Mouse (Mus musculus): ENCODE measurements around the gene Med19. TPM values are rescaled to one million over a fixed set of nuclear protein-coding genes. Genes with fewer than 3 reads are reported as not detected.
"Not testable (repeated sequence)": the region's sequence is repeated elsewhere in the genome, so short reads cannot be mapped to it uniquely, and the experiment has no call there.

The Med19 gene
- total RNA-seq, 2 experiments from 2014 or later: 26.8 to 38.1 TPM

DNA sequence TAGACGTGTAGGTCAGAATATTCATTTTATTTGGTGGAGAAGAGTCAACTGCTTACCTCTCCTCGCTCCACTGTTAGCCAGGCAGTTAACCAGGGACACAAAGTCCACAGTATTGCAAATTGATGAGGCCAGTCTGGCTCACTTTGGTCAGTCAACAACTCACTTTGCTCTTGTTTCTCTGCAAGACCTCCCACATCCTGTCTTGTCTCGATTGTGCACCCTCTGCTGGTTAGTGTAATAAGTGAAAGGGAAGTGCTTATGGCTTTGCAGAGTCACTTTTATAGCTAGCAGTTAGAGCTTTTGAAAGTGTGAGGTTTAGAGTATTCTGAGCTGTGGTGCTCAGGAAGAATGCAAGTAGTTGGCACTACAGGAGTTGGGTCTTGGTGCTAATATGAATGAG is 17.9 kb upstream of the Med19 start:
- ATAC-seq (replicated peaks; ENCODE audit: low FRiP score, low TSS enrichment, poor library complexity, severe bottlenecking): peak; percentile 81

DNA sequence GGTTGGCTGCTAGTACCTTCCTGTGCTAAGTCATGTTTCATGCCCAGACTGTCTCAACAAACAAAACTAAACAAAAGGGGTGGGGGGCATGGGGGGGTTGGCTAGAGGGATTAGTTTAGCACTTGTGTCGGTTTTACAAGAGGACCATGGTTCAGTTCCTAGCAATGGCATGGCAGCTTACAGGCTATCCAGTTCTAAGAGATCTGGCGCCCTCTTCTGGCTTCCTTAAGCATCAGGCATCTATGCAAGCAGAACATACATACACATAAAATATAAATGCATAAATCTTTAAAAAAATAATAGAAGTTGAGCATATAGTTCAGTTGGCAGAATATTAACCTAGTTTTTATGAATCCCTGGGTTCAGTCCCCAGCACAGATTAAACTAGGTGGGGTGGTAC is 15.3 kb upstream of the Med19 start:
- peak; percentile 66; the same call in 1 of the 2 replicates for ATAC-seq (replicated peaks; ENCODE audit: low FRiP score, low TSS enrichment, poor library complexity, severe bottlenecking)

DNA sequence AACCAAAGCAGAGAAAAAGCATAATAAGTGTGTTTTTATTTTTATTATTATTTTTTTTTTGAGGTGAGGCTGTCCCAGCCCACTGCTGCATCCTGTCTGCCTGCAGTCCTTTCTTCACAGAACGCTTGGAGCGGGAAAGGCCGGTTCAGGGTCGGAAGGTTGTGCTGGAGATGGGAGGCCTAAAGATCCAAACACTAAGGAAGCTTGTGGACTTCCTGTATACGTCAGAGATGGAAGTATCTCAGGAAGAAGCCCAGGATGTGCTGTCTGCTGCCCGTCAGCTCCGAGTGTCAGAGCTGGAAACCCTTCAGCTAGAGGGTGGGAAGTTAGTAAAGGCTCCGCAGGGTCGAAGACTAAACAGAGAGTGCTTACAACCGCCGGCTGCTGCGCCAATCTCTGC is 12.1 kb upstream of the Med19 start:
- ATAC-seq (replicated peaks; ENCODE audit: low FRiP score, low TSS enrichment, poor library complexity, severe bottlenecking): no peak

DNA sequence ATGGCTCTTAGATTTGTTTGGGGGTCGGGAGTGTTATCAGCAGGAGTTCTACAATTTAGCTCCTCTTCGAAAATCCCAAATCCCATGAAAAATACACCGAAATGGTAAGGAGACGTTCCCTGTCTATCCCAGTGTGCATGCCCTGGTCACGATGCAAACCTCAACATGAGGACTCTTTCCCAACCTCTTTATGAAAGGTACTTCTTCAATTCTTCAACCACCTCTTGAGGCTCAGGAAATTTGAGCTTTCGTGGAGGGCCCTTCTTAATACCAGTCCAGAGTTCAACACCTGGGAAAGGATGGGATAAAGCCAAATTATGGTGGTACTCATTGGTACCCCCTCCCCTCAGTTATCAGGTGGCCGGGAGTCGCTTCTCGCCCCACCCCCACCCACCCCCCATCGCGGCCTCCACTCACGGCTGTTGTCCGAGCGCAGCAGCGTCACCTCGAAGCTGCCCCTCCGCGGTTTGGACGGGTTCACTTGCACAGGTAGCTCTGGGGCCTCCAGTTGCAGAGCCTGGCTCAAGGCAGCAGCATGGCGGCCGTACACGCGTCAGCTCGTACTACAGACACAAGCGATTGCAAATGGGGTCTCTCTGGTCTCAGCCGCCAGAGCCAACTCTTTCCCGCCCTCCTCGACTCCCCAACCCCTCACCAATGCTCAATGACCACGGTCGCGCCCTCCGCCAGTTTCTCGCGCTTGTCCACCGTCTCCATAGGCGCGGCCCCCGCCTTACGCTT is 8.2 kb upstream of the Med19 start:
- ATAC-seq (replicated peaks; ENCODE audit: low FRiP score, low TSS enrichment, poor library complexity, severe bottlenecking): peak; percentile 64

DNA sequence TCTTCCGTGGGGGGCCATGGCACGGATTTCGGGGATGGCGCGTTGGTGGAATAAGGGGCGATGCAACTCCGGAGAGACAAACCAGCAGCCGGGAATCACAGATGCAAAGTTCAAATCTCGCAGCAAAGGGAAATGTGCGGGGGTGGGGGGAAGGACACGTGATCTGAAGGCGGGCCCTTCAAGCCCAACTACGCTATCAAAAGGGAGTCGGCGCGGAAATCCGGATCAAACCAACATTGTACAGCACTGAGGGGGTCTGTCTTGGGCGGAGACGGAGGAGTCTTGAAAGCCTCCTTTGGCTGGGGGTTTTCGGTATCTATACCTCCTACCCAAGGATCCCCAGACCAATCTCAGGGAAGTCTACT is 7.7 kb upstream of the Med19 start, which contains the start of gene Selenoh:
Selenoh (minus strand) TSS at position 202 of the 365 bp plus-strand sequence.
- ATAC-seq (replicated peaks; ENCODE audit: low FRiP score, low TSS enrichment, poor library complexity, severe bottlenecking): peak; percentile 94

DNA sequence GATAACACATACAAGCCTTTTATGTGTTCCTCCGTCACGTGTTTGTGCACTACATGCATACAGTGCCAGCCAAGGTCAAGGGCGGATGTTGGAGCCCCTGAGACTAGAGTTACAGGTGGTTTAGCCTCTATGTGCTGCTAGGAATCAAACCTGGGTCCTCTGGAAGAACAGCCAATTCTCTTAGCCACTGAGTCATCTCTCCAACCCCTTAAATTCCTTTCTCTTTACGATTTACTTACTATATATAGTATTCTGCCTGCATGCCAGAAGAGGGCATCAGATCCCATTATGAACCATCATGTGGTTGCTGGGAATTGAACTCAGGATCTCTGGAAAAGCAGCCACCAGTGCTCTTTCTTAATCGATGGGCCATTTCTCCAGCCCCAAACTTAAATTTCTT is 6.7 kb upstream of the Med19 start:
- ATAC-seq (replicated peaks; ENCODE audit: low FRiP score, low TSS enrichment, poor library complexity, severe bottlenecking): not testable (repeated sequence)

DNA sequence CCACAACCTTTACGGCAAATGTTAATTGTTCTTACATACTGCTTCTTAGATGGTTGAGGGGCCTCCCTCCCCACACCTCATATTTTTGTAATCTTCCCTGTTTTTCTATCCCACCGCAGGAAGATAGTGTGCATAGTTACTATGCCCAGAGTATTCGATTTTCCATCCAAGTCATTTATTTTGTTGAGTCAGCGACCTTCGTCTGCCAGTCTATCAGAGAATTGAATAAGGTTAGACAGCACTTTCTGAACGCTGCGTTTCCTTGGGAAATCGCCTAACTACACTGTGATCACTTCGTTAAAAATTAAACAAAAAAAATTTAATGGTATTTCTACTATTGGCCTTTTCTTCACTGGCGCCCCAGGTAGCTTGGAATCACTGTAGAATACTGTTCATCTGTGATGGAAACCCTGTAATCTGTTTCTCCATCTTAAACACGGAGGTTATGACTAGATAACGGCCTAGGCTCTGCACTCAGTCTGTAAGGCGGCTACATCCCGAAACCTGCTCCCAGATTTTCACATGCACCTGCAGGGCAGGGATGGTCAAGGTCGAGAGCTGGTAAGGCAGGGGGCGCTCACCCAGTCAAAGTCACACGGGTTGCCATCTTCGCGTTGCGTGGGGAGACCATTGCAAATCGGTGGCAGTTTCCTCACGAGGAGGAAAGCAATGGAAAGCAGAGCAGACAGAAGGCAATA is 783 bp upstream of the Med19 start:
- peak; percentile 27 for ATAC-seq (replicated peaks; ENCODE audit: low FRiP score, low TSS enrichment, poor library complexity, severe bottlenecking)

DNA sequence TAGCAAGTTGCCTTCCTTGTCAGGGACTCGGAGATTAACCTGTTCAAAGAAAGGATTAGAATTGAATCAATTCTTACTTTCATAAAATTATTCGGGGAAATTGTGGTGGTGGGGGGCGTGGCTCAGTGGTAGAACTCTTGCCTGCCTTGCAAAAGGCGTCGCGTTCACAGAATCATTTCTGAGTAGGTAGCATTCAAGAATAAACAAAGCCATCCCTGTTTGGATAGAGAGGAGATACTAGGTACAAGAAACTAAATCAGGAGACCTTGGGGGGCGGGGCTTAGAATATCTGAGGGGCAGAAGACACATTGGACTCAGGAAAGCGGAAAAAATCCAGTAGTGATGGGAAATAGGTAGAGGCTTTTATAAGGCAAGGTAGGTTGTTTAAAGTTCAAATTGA is 814 bp downstream of the Med19 start, which contains the start of gene Tmx2:
Tmx2 (minus strand) TSS at position 125 of the 400 bp plus-strand sequence.
- no peak for ATAC-seq (replicated peaks; ENCODE audit: low FRiP score, low TSS enrichment, poor library complexity, severe bottlenecking)

DNA sequence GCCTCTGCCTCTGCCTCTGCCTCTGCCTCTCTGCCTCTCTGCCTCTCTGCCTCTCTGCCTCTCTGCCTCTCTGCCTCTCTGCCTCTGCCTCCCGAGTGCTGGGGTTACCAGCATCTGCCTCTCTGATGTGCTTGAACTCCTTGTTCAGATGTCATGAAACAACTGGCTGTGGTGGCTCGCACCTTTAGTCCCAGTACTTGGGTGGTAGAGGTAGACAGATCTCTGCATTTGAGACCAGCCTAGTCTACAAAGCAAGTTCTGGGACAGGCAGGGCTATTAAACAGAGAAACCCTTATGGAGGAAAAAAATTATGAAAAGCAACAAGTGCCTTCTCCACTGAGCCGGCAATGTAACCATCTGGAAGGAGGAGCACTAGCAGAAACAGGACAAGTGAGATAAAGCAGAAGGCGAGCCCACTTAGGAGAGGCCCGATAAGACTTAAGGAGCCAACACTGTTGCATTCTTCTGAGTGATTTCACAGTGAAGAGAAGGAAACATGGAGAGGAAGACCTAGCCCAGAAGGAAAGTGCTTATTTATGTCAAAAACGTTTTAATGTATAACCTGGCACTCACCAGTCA is 4.5 kb downstream of the Med19 start:
- ATAC-seq (replicated peaks; ENCODE audit: low FRiP score, low TSS enrichment, poor library complexity, severe bottlenecking): peak; percentile 75

DNA sequence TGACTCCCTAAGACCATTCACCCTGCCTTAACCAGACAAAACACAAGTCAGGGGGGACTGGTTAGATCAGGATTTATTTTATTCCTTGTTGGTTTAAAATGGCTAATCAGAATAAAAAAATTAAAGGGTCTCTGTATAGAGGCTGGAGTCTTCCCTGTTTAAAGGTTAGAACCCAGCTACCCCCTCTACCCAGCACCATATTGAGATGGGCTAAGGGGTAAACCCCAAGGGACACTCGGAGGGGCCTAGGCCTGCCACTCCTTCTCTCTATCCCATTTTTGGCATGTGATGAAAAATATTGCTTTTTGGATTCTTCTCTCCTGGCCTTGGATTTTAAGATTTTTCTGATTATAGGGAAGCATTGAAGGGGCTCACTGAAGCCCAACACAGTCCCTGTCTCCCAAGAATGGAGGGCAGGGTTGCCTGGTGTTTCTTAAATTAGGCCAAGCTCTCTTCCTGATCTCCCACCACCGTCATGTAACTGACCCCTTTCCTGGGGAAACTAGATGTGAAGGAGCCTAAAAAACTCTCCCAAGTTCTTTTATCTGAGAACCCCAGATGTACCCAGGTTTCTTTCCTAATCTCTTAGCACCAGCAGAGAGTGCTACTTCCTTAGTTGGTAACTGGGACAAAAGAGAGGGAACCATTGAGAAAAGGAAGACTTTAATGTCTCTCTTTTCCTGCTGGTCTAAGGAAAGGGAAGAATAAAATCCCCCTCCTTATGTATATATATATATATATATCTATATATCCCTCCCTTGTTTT is 10.1 kb downstream of the Med19 start:
- ATAC-seq (replicated peaks; ENCODE audit: low FRiP score, low TSS enrichment, poor library complexity, severe bottlenecking): no peak

DNA sequence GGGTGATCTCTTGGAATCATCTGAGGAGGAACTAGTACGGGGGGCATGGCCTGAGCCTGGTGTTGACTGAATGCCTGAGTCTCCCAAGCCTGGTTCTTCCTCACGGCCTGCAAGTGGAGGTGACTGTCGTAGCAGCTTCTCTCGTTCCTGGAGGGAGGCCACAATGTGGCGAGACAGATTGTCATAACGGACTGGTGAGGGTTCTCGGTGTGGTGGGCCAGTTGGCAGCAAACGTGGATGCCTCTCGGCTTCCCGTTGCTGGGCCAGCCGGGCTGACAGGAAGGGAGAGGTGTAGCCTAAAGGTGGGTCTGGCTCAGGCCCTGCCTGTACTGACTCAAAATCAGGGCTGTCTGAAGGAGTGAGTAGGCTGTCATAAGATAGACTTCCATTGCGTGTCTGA is 11.8 kb downstream of the Med19 start:
- no peak for ATAC-seq (replicated peaks; ENCODE audit: low FRiP score, low TSS enrichment, poor library complexity, severe bottlenecking)

DNA sequence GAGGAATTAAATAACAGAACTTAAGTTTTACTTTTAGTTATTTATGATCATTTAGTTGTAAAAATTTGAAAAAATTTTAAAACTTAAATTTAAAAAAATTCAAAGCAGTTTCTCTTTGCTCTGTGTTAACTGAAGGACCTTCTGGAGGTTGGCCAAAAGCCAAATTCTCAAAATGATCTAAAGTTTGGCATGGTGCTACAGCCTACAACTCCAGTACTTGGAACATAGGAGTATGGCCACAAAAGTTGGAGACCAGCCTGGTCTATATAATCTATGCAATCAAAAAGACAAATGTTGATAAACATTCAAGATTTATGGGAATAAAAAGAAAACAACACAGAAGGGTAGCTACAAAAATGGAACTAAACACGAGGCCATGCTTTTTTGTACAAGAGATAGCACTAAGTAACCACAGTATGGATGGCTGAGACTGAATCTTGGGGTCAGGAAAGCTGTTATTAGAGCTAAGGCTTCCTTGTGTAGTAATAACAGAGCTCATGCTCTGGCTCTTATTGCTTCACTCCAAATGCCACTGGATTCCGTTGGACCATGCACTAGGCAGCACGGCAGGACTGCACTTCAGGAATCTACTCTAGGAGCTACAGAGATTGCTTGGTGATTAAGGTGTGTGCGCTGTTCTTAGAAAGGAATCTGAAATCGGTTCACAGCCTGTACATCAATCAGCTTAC is 16.9 kb downstream of the Med19 start:
- no peak for ATAC-seq (replicated peaks; ENCODE audit: low FRiP score, low TSS enrichment, poor library complexity, severe bottlenecking)

DNA sequence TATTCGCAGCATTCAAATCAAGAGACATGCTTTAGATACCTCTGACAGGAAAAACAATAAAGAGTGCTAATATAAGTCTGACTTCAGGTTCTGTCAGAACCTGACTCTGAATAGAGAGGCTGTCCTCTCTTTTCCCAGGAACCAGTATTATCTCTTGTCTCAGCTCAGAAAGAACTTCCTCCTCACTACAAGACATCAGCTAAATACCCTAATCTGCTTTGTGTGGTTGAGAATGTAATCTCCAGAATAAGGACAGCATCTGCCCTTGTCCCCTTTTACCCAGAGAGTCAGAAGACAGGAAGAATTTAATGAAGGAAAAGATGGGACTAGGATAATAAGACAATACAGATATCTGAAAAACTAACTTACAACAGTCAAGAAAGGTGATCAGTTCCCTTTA is 25.3 kb downstream of the Med19 start:
- peak; percentile 62; the same call in 1 of the 2 replicates for ATAC-seq (replicated peaks; ENCODE audit: low FRiP score, low TSS enrichment, poor library complexity, severe bottlenecking)

DNA sequence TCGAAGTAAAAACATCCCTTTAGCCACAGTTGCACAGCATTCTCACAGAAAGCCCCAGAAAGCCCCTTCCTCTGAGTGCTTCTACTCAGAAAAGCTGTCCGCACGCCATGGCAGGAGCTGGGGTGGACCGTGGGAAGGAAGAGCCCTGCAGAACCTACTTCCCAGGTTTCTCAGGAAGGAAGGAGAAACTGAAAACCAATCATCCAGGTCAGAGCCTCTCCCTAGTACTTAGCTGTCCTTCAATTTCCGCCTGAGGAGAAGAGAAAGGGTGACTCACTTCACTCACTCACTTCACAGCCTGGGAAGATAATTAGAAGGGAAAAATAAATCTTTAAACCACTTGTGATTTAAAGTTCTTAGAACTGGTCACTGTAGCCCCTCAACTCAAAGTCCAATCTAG is 26.1 kb downstream of the Med19 start:
- no peak for ATAC-seq (replicated peaks; ENCODE audit: low FRiP score, low TSS enrichment, poor library complexity, severe bottlenecking)

DNA sequence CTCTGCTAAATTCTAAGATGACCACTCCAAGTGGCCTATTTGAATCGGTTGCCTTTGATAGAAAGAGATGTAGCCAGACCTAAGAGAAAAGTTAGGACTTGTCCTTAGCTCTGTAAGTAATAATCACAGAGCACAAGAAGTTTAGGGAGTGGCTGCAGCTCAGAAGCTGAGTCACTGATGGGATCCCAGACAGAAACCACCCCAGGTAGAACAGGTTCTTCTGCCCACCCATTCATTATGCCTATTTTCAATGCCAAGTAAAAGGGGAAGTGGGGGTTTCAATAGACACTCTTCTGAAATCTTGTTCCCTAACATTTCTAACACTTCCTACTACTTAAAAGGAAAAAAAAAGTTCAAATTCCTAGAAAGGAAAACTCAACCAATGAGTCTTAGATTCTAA is 27.1 kb downstream of the Med19 start:
- ATAC-seq (replicated peaks; ENCODE audit: low FRiP score, low TSS enrichment, poor library complexity, severe bottlenecking): no peak

DNA sequence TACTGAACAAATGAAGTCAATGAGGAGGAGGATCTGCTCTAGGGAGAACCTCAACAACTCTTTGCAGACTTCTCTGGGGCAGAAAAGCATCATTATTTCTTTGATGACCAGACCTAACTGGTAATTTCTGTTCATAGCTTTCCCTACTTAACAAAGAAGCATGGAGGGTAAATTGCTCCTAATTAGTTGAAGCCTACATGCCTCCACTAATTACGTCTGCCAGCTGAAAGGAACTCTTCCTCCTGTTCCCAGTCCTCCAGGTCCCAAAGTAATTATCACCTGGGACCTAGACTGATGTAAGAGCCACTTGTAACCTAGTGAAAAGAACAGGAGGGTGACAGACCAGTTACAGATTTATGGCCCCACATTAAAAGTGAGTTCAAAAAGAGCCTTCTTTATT is 29.3 kb downstream of the Med19 start:
- ATAC-seq (replicated peaks; ENCODE audit: low FRiP score, low TSS enrichment, poor library complexity, severe bottlenecking): no peak

DNA sequence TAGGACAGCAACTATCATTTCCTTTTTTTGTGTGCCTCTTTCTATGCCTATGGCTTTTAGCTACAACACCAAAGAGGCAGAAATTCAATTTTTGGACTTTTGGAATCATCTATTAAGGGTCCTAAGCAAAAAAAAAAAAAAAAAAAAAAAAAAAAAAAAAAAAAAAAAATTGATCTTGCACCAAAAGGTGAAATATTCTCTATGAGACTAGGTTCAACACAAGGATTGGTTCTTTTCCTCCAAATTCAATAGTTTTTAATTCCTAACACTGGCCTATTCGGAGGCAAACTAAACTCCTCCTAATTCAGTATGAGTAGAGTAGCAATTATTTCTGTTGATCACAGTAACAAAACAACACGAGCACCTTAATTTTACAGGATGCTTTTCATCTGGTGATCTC is 33.7 kb downstream of the Med19 start:
- no peak for ATAC-seq (replicated peaks; ENCODE audit: low FRiP score, low TSS enrichment, poor library complexity, severe bottlenecking)

DNA sequence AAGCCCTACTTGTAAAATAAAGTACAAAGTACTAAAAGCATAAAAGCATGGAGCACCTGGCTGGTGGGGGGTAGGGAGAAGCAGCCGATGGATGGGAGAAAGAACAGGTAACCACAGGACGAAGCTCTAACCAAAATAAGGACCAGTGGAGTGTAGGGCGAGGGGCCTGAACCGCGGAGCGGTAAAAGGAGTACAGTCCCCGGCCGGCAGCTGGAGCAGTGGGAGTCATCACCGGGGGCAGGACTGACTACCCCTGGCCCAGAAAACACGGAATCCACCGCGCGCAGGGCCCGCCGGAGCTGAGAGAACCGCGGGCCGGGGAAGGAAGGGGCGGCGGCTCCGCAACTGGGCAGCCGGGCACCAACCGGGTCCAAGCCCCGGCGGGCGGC is 36.2 kb downstream of the Med19 start:
- ATAC-seq (replicated peaks; ENCODE audit: low FRiP score, low TSS enrichment, poor library complexity, severe bottlenecking): no peak

DNA sequence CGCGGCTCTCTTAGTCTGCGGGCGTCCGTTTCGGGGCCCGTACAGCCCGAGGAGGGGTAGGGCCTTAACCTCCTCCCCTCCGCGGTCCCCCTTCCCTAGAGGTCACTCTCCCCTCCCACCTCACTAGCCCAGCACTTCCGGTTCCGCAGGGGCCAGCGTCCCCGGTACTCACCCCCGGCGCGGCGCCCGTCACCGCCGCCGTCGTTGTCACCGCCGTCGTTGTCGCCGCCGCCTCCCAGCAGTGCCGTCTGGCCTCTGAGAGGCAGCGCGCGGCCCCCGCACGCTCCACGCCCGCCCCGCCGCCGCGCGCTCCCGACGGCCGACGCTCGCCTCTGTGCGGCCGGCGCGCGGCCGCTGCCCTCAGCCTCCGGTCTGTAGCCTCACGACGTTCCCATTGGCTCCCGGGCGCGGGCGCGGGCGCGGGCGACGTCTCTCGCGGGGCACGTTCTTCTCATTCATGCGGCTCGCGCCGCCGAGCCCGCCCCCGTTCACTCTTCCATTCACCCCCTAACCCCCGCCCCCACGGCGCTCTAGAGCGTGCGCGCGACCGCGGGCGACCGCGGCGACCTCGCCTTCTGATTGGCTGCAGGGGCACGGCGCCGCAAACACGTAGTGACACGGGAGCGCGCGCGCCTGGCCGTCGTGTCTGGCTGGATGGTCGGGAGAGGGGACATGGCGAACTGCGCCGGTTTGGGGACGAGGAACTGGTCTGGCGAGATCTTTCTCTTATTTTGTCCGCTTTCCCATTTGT is 36.8 kb downstream of the Med19 start, which contains the start of gene Zdhhc5:
Zdhhc5 (minus strand) TSS at position 370 of the 751 bp plus-strand sequence.
- ATAC-seq (replicated peaks; ENCODE audit: low FRiP score, low TSS enrichment, poor library complexity, severe bottlenecking): peak; percentile 78
